Mouse (Mus musculus): ENCODE data around the gene Htr1f.

DNA sequence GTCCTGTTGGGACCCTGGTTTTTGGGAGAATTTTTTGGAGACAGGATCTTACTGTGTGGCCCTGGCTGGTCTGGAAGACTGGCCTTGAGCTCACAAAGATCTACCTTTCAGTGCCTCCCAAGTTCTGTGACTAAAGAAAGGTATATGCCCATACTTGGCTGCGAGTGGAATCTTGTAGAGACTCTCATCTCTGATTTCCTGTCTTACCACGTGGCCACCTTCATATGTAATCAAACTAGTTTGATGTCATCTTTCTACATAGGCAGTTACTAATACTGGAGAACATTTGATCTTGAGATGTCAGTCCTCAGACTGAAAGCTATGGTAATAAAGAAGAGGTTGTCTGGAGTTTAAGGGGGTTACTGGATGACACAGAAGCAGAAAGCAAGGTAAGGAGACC, 224.2 kb downstream of the Htr1f start:
- TF ChIP-seq CTCF (IDR thresholded peaks at IDR 0.05; ENCODE audit: borderline replicate concordance, insufficient read depth, low read depth, low read length) (no peak), POLR2A (IDR thresholded peaks at IDR 0.05; ENCODE audit: borderline replicate concordance, insufficient read depth, low read length) (no peak)

Data from cerebellum, adult 2 months (tissue).